Mouse (Mus musculus) megakaryocyte, embryonic 14.5 days (primary cell): ENCODE measurements around the gene Mapk3. TPM values are rescaled to one million over a fixed set of nuclear protein-coding genes. Genes with fewer than 3 reads are reported as not detected.

Source experiments
- H3K27me3 ChIP-seq: replicated peaks from 2 replicates; pipeline ENCODE3; 2012; ENCODE audit warnings: inconsistent platforms
- H3K36me3 ChIP-seq: replicated peaks from 2 replicates; pipeline ENCODE3; 2012; ENCODE audit warnings: low read length, inconsistent platforms, mixed read lengths
- H3K4me1 ChIP-seq: 2 replicates; pipeline ENCODE4 v1.6.1; 2012; ENCODE audit warnings: inconsistent platforms
- H3K4me3 ChIP-seq: replicated peaks from 2 replicates; pipeline ENCODE3; 2012; ENCODE audit warnings: moderate library complexity, mild to moderate bottlenecking, inconsistent platforms
- H3K9me3 ChIP-seq: 2 replicates; pipeline ENCODE4 v1.6.1; 2012; ENCODE audit warnings: inconsistent platforms
- FLI1 ChIP-seq: IDR thresholded peaks from 2 replicates; pipeline ENCODE4 v1.6.1; 2012; ENCODE audit warnings: low read length, inconsistent platforms, mixed read lengths
- GATA1 ChIP-seq: IDR thresholded peaks from 3 replicates; pipeline ENCODE4 v1.6.1; 2012; ENCODE audit warnings: mixed read lengths, low read length, inconsistent platforms, borderline replicate concordance
- polyA plus RNA-seq: library from polyadenylated mRNA; stranded (reverse); fragments of >175 nt; gene quantifications from 2 replicates; pipeline ENCODE4 v1.2.3, GENCODE M21; 2012; ENCODE audit warnings: low replicate concordance; ENCODE audit not compliant: insufficient read depth

The Mapk3 gene
- polyA plus RNA-seq, 1 experiment: 213 TPM

DNA sequence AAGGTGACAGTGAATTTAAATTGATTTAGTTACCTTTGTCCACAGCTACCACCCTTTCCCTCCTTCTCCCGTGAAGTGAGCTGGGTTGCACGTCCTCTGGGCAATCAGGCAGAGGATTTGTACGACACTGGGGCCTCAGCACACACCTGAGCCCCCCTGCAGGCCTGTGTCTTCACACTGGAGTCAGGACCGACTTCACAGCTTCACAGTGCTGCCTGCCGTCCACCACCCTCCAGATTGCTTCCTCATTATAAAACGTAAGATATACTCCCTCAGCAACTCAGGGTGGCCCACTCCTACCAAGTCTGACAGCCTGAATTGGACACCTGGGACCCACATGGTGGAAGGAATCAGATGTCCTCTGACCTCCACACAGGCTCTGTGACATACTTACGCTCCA, 862 bp upstream of the Mapk3 start:
- Histone ChIP-seq H3K9me3 (no peaks in the 10 kb centered on the region), H3K27me3 (no peaks in the 10 kb centered on the region), H3K36me3 (peaks cover 31% of the 10 kb centered on the region), H3K4me1 (peaks cover 67% of the 10 kb centered on the region), H3K4me3 (no peak overlapping the region)
- TF ChIP-seq GATA1: no peak
- no peak for TF ChIP-seq FLI1

DNA sequence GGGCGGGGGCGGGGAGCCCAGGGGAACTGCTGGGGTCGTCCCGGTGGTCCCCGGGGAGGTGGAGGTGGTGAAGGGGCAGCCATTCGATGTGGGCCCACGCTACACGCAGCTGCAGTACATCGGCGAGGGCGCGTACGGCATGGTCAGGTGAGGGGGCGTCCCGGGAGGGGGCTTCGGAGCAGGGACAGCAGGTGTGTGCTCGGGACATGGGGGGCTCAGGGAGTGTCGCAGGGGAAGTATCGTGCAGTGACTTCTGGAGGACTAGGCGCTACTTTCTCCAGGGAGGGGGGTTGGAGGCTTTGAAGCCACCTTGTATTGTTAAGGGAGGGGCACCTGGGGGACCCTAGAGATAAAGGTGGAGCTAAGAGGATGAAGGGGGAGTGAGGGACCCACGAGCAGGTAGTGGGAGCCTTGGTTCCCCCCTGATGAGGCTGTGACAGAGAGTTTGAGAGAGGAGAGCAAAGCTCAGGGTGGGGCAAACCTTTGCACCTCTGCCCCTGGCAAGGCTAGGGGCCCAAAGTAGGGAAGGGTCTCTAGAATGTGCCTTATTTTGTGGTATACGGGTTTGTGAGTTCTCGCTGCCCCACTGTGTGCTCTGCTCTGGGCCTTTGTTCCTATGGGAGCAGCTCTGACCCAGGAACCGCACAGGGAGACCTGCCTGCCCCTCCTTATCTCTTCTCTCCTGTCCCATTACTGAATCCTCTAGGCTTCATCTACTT, 430 bp downstream of the Mapk3 start:
- no peak for TF ChIP-seq FLI1
- no peak for TF ChIP-seq GATA1
- Histone ChIP-seq H3K4me1 (peaks cover 70% of the 10 kb centered on the region), H3K9me3 (no peaks in the 10 kb centered on the region), H3K27me3 (no peaks in the 10 kb centered on the region), H3K36me3 (peaks cover 44% of the 10 kb centered on the region), H3K4me3 (peak overlapping the region; percentile 100)

DNA sequence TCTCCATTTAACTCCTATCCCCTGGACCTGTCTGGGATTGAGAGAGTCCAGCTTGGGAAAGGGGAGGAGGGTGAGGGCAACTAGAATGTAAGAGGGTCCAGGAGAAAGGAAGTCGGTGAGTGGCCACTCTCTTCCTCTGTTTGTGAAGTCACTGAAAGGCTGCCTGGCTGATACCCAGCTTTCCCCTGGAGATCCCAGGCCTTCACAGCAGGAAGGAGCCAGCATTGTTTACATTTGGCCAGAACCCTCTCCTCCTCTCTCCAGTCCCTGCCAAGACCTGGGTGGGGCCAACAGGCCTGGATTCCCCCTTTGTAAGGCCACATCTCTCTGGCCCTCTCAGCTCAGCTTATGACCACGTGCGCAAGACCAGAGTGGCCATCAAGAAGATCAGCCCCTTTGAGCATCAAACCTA, 996 bp downstream of the Mapk3 start:
- no peaks in the 10 kb centered on the region for H3K9me3 ChIP-seq
- H3K4me1 ChIP-seq: peaks cover 70% of the 10 kb centered on the region

DNA sequence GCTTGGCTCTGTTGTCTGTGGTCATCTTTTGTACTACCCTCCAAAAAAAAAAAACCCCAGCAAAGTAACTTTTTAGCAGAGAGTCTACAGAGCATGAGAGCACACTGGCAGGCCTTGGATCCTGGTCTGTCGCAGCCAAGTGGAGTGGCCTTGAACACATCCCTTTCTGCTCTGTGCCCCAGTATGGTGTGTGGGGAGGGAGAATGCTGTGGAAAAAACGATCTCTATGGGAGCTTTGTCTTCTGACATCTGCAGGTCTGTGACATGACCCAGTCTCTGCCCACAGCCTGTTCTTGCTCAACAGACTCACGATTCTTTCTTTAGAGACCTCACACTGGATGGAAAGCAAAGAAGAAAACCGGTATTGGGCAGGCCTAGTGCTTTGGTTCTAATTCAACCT, 1.6 kb downstream of the Mapk3 start:
- H3K27me3 ChIP-seq: no peaks in the 10 kb centered on the region
- H3K4me1 ChIP-seq: peaks cover 72% of the 10 kb centered on the region

More for the DNA sequence above, 996 bp downstream of the Mapk3 start:
- TF ChIP-seq FLI1 (no peak), GATA1 (no peak)
- H3K36me3 ChIP-seq: peaks cover 49% of the 10 kb centered on the region
- peak overlapping the region; percentile 100 for H3K4me3 ChIP-seq
- H3K27me3 ChIP-seq: no peaks in the 10 kb centered on the region

DNA sequence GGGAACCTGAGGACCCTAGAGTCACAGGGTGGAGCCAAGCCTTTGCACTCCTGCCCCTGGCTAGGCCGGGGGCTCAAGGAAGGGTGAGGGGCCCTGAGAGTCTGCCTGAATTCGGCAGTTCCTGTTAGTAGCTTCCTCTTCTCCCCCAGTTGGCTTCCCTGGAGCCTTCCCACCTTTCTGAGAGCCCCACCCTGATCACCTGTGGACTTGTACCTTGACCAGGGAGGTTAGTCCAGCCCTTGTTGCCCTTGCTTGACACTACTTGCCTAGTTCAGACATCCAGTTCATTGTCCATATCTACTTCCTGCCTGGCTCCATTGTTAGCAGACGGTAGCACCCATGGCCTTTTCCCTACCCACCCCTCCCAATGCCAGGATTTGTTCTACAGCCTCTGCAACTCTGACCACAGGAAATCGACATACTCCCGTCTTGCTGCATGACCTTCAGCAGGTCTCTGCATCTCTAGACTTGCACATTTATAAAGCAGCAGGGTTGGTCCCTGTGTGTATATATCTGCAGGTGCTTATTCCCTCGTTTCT, 2.2 kb downstream of the Mapk3 start:
- Histone ChIP-seq H3K4me3 (peak overlapping the region; percentile 100), H3K9me3 (no peaks in the 10 kb centered on the region), H3K4me1 (peaks cover 79% of the 10 kb centered on the region), H3K27me3 (no peaks in the 10 kb centered on the region), H3K36me3 (peaks cover 61% of the 10 kb centered on the region)
- TF ChIP-seq FLI1 (no peak), GATA1 (no peak)

More for the DNA sequence above, 1.6 kb downstream of the Mapk3 start:
- TF ChIP-seq GATA1 (no peak), FLI1 (no peak)
- Histone ChIP-seq H3K36me3 (peaks cover 55% of the 10 kb centered on the region), H3K9me3 (no peaks in the 10 kb centered on the region), H3K4me3 (peak overlapping the region; percentile 100)

DNA sequence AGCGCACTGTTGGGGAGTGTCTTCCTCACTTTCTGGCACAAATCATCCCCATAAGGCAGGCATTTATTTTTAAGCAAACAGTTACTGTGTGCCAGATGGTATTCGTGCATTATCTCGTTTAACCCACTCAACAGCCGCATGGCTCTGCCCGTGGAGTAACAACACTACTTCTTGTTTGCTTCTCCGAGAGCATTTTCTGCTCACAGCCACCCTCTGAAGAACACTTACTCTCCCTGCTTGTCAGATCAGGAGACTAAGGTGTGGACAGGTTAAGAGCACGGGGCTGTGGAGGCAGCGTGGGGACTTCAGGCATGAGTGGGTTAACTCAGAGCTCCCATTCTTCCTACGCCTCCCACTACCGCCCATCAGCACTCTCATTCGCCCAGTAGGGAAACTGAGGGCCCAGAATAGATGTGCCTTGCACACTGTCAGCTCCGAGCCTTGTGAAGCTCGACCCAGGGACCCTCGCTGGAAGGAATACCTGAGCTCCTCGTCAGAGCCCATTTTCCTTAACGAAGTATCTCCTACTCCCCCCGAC, 3.1 kb downstream of the Mapk3 start:
- Histone ChIP-seq H3K4me1 (peaks cover 87% of the 10 kb centered on the region), H3K4me3 (no peak overlapping the region), H3K9me3 (no peaks in the 10 kb centered on the region), H3K36me3 (peaks cover 71% of the 10 kb centered on the region), H3K27me3 (no peaks in the 10 kb centered on the region)
- TF ChIP-seq FLI1 (no peak), GATA1 (no peak)

DNA sequence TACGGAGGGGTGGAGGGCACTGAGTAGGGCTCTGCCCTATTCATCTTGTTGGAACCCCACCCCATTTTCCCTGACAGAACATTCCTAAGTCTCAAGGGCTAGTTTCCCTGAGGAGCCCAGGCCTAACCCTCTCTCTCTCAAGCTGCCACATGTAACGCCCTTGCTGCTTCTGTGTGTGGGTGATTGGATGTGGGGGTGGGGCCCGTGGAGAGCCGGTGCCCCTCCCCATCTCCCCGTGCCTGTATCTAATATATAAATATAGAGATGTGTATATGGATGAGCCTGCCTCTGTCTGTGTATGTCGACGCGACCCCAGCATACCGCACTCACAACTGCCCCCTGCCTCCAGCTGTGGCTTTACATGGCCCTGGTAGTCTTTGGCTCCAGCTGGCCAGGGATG, 6.1 kb downstream of the Mapk3 start:
- TF ChIP-seq FLI1: no peak
- TF ChIP-seq GATA1: no peak
- H3K9me3 ChIP-seq: no peaks in the 10 kb centered on the region
- H3K4me1 ChIP-seq: peaks cover 77% of the 10 kb centered on the region
- H3K36me3 ChIP-seq: peaks cover 100% of the 10 kb centered on the region
- H3K4me3 ChIP-seq: peak overlapping the region; percentile 67
- H3K27me3 ChIP-seq: no peaks in the 10 kb centered on the region

DNA sequence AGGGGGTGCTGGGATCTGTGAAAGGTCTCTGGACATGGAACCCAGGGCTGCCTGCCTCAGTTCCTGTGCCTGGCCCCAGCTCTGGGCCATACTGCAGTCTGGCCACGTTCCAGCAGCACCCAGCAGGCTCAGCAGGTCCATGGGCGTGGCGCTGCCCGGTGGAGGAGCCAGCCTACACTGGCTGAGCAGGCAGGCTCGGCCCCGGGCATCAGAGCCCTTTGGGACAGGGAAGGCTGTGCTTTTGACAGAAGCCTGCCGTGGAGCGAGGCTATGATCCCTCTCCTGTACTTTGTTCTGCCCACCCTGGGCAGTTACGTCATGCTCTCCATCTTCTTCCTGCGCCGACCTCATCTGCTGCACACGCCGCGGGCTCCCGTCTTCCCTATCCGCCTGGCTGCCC, 6.8 kb downstream of the Mapk3 start, which contains the start of gene Gdpd3:
TSS of gene Gdpd3 (plus strand) at position 134 of the 400 bp plus-strand sequence.
- no peaks in the 10 kb centered on the region for H3K27me3 ChIP-seq
- peaks cover 100% of the 10 kb centered on the region for H3K36me3 ChIP-seq
- peaks cover 75% of the 10 kb centered on the region for H3K4me1 ChIP-seq
- H3K9me3 ChIP-seq: no peaks in the 10 kb centered on the region
- no peak for TF ChIP-seq FLI1
- TF ChIP-seq GATA1: no peak
- H3K4me3 ChIP-seq: peak within 1 kb of the TSS; percentile 67

DNA sequence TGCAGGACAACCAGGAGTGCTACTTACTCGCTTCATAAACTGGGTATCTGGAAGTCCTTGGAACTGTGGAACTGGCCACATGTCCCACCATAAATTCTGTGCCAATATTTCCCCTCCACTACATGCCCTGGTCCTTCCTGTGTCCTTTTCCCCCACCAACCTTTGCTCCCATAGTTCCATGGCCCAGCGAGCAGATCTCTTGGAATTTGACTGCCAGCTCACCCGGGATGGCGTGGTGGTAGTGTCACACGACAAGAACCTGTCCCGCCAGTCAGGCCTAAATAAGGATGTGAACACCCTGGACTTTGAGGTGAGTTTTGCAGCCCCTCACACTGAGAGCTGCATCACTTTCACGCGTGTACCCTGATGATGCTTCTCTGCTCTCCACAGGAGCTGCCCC, 7.6 kb downstream of the Mapk3 start:
- Histone ChIP-seq H3K27me3 (no peaks in the 10 kb centered on the region), H3K36me3 (peaks cover 96% of the 10 kb centered on the region), H3K4me1 (peaks cover 69% of the 10 kb centered on the region), H3K4me3 (no peak overlapping the region), H3K9me3 (no peaks in the 10 kb centered on the region)
- TF ChIP-seq GATA1 (no peak), FLI1 (no peak)

DNA sequence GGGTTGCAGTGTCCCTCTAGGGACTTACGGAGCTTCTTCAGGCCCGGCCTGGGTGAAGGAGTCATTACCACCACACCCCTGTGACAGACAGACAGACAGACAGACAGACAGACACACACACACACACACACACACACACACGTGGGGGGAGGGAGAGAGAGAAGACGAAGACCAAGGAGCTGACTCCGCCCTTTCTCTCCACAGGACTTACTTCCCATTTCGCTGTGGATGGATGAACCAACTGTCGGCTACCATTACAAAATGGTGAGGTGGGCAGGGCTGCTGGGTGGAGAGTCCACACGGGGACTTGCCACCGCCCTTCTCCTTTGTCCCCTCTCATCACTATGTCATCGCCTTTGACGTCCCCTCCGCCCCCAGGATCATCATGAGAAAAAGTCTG, 11.4 kb downstream of the Mapk3 start:
- Histone ChIP-seq H3K27me3 (no peaks in the 10 kb centered on the region), H3K4me3 (no peak overlapping the region), H3K4me1 (peaks cover 65% of the 10 kb centered on the region), H3K36me3 (peaks cover 88% of the 10 kb centered on the region), H3K9me3 (no peaks in the 10 kb centered on the region)
- TF ChIP-seq FLI1 (no peak), GATA1 (no peak)
